Mouse (Mus musculus): Measurements from ENCODE around the gene Vmn1r10. TPM values are rescaled to one million over a fixed set of nuclear protein-coding genes. Genes with fewer than 3 reads are reported as not detected.

The Vmn1r10 gene
- not detected for total RNA-seq (2021)

- no peak for DNase-seq (ENCODE audit: low spot score in 2 of 2)
- intact Hi-C loops (cut with DNase I) = no loop called here
Observed at GRCm38 (mm10) chr6:57109154-57109553, at the start of gene Vmn1r10. Gene Vmn1r10 (plus strand): TSS chr6:57109454.

GRCm38 (mm10) chr6:57063730-57064129 lies 45.5 kb upstream of the Vmn1r10 start:
- intact Hi-C loops (cut with DNase I) = no loop called here
- DNase-seq (ENCODE audit: low spot score in 2 of 2) = no peak

- intact Hi-C loops (cut with DNase I) = no loop called here
- DNase-seq (ENCODE audit: low spot score in 2 of 2) = no peak
Observed at GRCm38 (mm10) chr6:57066487-57066886, 42.8 kb upstream of the Vmn1r10 start, which contains the start of gene Vmn1r9. Gene Vmn1r9 (plus strand): TSS chr6:57066787.

- DNase-seq (ENCODE audit: low spot score in 2 of 2) = no peak
- intact Hi-C loops (cut with DNase I) = no loop called here
Observed at GRCm38 (mm10) chr6:57106358-57106757, 2.9 kb upstream of the Vmn1r10 start.

GRCm38 (mm10) chr6:57133155-57133554 lies 23.9 kb downstream of the Vmn1r10 start, which contains the start of gene Vmn1r11:
Gene Vmn1r11 (plus strand): TSS chr6:57133455.
- intact Hi-C loops (cut with DNase I) = no loop called here
- no peak for DNase-seq (ENCODE audit: low spot score in 2 of 2)

- intact Hi-C loops (cut with DNase I) = no loop called here
- DNase-seq (ENCODE audit: low spot score in 2 of 2) = no peak
Observed at GRCm38 (mm10) chr6:57156619-57157018, 47.4 kb downstream of the Vmn1r10 start, which contains the start of gene Vmn1r12. Gene Vmn1r12 (plus strand): TSS chr6:57156919.

Other genes starting within 250 kb of the Vmn1r10 start
- gene Nt5c3, start 185.5 kb upstream of the Vmn1r10 start, total RNA-seq (2021) = 10 to 100 TPM; 50.9 to 51.7 TPM
- gene Vmn1r4, start 185.4 kb upstream of the Vmn1r10 start, total RNA-seq (2021) = under 1 TPM; 0.46 to 0.48 TPM
- gene Vmn1r5, start 139.2 kb upstream of the Vmn1r10 start, total RNA-seq (2021) = not detected
- not detected for gene Vmn1r6, start 112.2 kb upstream of the Vmn1r10 start, total RNA-seq (2021)
- gene Vmn1r7, start 84.1 kb upstream of the Vmn1r10 start, total RNA-seq (2021) = not detected
- gene Vmn1r8, start 77.2 kb upstream of the Vmn1r10 start, total RNA-seq (2021) = not detected
- not detected for gene Vmn1r9, start 42.7 kb upstream of the Vmn1r10 start, total RNA-seq (2021)
- not detected for gene Vmn1r11, start 24.0 kb downstream of the Vmn1r10 start, total RNA-seq (2021)
- not detected for gene Vmn1r12, start 47.5 kb downstream of the Vmn1r10 start, total RNA-seq (2021)
- not detected for gene Vmn1r13, start 93.8 kb downstream of the Vmn1r10 start, total RNA-seq (2021)
- gene Vmn1r14, start 122.2 kb downstream of the Vmn1r10 start, total RNA-seq (2021) = not detected
- gene Vmn1r15, start 148.5 kb downstream of the Vmn1r10 start, total RNA-seq (2021) = not detected
- not detected for gene Vmn1r16, start 220.0 kb downstream of the Vmn1r10 start, total RNA-seq (2021)

Data from left cerebral cortex, postnatal 25 days (tissue).